Mouse (Mus musculus): ENCODE results near the gene Safb2. TPM values are rescaled to one million over a fixed set of nuclear protein-coding genes. Genes with fewer than 3 reads are reported as not detected.
A peak's percentile ranks its signal among the peaks of the same experiment; 100 is the strongest.

The Safb2 gene
- polyA plus RNA-seq, 1 experiment: 35.3 TPM

DNA sequence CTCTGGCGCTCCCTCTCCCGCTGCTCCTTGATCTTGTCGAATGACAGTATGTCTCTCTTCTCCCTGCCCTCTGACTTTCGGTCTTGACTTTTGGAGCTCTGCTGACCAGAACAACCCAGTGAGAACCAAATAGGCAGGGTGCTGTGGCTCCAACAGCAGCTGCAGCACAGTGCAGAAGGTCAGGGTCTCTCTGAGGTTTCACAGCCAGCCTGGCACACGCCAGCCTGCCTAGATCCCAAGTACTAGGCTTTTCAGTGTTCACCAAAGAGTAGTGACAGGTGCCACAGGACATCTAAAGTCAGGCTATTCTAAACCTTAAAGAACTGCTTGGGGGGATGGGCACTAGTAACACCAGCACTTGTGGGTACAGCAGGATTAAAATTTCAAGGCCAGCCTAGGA lies 17.5 kb downstream of the Safb2 start:
- TF ChIP-seq USF1 (IDR thresholded peaks at IDR 0.05; ENCODE audit: low read depth): no peak
- TF ChIP-seq E2F4 (IDR thresholded peaks at IDR 0.05; ENCODE audit: insufficient read depth): no peak
- TF ChIP-seq MYOD1 (IDR thresholded peaks at IDR 0.05; ENCODE audit: control insufficient read depth in 1 of 3, insufficient read length in 2 of 3, low read depth in 2 of 3): peak in 1 of 3 experiments; percentile 11
- no peak for TF ChIP-seq SRF (IDR thresholded peaks at IDR 0.05; ENCODE audit: control insufficient read depth, insufficient read length, low read depth)
- peak in 1 of 3 experiments; percentile 30 for TF ChIP-seq MYOG (IDR thresholded peaks at IDR 0.05; ENCODE audit: control insufficient read depth in 1 of 3, insufficient read depth in 1 of 3, insufficient read length in 2 of 3, low read depth in 2 of 3)
- no peak for TF ChIP-seq REST (IDR thresholded peaks at IDR 0.05; ENCODE audit: insufficient read depth, insufficient read length)
- peaks cover 46% of the 10 kb centered on the region for H3K36me3 ChIP-seq (ENCODE audit: control insufficient read depth, insufficient read depth)
- H3ac ChIP-seq (ENCODE audit: control insufficient read depth, insufficient read length): no peak overlapping the region
- H3K4me3 ChIP-seq: no peak overlapping the region
- no peaks in the 10 kb centered on the region for H3K27me3 ChIP-seq (ENCODE audit: control insufficient read depth, insufficient read depth, insufficient read length)
- no peak overlapping the region for H3K4me2 ChIP-seq (ENCODE audit: low read depth)
- no peaks in the 10 kb centered on the region for H3K79me2 ChIP-seq (ENCODE audit: control insufficient read depth, insufficient read depth)

DNA sequence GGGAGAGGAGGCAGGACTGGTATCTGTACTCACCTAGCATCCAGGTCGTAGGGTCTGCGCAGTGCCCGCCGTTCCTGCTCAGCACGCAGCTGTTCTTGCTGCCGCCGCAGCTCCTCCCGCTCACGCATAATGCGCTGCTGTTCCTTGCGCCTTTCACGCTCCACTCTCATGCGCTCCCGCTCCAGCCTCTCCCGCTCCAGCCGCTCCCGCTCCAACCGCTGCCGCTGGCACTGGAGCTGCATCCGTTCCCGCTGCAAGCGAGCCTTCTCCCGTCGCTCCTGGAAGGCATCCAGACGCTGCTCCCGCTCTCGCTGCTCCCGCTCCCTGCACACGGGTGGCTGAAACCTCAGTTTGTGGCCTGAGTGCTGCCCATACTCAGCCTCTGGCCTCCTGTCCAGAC lies 18.1 kb downstream of the Safb2 start:
- Histone ChIP-seq H3K79me2 (ENCODE audit: control insufficient read depth, insufficient read depth) (no peaks in the 10 kb centered on the region), H3ac (ENCODE audit: control insufficient read depth, insufficient read length) (no peak overlapping the region), H3K36me3 (ENCODE audit: control insufficient read depth, insufficient read depth) (peaks cover 43% of the 10 kb centered on the region), H3K4me2 (ENCODE audit: low read depth) (no peak overlapping the region), H3K27me3 (ENCODE audit: control insufficient read depth, insufficient read depth, insufficient read length) (no peaks in the 10 kb centered on the region), H3K4me3 (no peak overlapping the region)
- TF ChIP-seq POLR2A (IDR thresholded peaks at IDR 0.05; ENCODE audit: insufficient read length, low read depth): peak; percentile 13
- no peak for TF ChIP-seq MAX (IDR thresholded peaks at IDR 0.05; ENCODE audit: low read depth)
- peak; percentile 63 for TF ChIP-seq POLR2AphosphoS2 (IDR thresholded peaks at IDR 0.05; ENCODE audit: insufficient read length, low read depth)

DNA sequence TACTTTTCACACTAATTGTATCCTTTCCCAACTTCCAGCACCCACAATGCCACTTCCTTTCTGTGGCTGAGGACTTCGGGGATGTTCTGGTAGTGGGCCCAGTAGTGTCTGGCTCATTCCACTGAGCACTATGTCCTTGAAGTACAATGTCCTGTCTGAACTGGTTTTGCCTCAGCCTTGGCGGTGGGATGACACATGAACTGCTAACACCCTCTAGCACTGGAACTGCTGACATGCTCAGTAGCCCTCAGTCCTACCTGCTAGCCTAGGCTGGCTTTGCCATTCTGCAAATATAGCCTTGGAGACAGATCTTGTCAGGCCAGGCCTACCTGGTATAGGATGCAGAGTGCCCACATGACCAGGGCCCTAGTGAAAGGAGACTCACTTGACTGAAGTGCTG lies 22.5 kb downstream of the Safb2 start:
- H3ac ChIP-seq (ENCODE audit: control insufficient read depth, insufficient read length): no peak overlapping the region
- H3K4me2 ChIP-seq (ENCODE audit: low read depth): no peak overlapping the region
- TF ChIP-seq TCF3 (IDR thresholded peaks at IDR 0.05; ENCODE audit: insufficient read length, low read depth) (no peak), MYOD1 (IDR thresholded peaks at IDR 0.05; ENCODE audit: control insufficient read depth in 1 of 3, insufficient read length in 2 of 3, low read depth in 2 of 3) (no peak), MYOG (IDR thresholded peaks at IDR 0.05; ENCODE audit: control insufficient read depth in 1 of 3, insufficient read depth in 1 of 3, insufficient read length in 2 of 3, low read depth in 2 of 3) (no peak), USF1 (IDR thresholded peaks at IDR 0.05; ENCODE audit: low read depth) (no peak), SRF (IDR thresholded peaks at IDR 0.05; ENCODE audit: control insufficient read depth, insufficient read length, low read depth) (no peak), TCF12 (IDR thresholded peaks at IDR 0.05; ENCODE audit: insufficient read depth, poor library complexity, severe bottlenecking) (no peak), MAX (IDR thresholded peaks at IDR 0.05; ENCODE audit: low read depth) (no peak), E2F4 (IDR thresholded peaks at IDR 0.05; ENCODE audit: insufficient read depth) (no peak), REST (IDR thresholded peaks at IDR 0.05; ENCODE audit: insufficient read depth, insufficient read length) (no peak), CEBPB (IDR thresholded peaks at IDR 0.05; ENCODE audit: insufficient read depth, poor library complexity, severe bottlenecking) (no peak), POLR2A (IDR thresholded peaks at IDR 0.05; ENCODE audit: insufficient read length, low read depth) (no peak)
- H3K4me3 ChIP-seq: no peak overlapping the region
- H3K27me3 ChIP-seq (ENCODE audit: control insufficient read depth, insufficient read depth, insufficient read length): no peaks in the 10 kb centered on the region
- peaks cover 22% of the 10 kb centered on the region for H3K36me3 ChIP-seq (ENCODE audit: control insufficient read depth, insufficient read depth)
- no peaks in the 10 kb centered on the region for H3K79me2 ChIP-seq (ENCODE audit: control insufficient read depth, insufficient read depth)

DNA sequence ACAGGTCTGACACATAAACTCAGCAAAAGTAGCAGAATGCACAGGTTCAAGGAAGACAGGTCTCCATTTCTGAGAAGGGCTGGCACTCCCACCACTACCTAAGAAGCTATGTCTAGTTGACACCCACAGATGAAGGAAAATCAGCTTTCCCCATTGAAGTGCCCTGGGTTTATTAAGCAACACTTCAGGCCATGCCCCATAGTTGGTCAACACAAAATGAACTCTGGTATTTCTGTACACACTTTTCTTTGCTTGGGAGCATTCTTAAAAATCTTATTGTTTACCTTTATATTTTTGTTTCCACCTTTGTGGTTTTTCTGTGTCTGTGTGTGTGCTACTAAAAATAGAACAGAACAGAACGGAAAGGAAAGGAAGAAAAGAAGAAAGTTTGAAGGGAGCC lies 24.3 kb downstream of the Safb2 start:
- no peaks in the 10 kb centered on the region for H3K27me3 ChIP-seq (ENCODE audit: control insufficient read depth, insufficient read depth, insufficient read length)

DNA sequence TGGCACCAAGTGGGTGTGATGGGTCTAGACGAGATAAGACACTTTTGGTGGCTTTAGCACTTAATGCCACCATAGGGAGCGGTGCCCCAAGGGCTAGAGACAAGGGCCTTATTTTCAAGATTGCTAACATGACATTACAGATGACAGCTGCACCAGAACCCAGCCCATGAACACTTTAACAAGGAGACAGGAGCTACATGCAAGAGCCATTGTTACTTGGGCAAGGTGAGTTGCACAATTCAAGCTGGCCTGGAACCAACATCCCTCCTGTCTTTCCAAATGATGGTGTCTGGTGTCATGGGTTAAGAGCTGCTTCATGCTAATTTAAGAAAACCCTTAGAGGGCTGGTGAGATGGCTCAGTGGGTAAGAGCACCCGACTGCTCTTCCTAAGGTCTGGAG lies 25.0 kb downstream of the Safb2 start:
- Histone ChIP-seq H3K4me3 (no peak overlapping the region), H3K79me2 (ENCODE audit: control insufficient read depth, insufficient read depth) (no peaks in the 10 kb centered on the region), H3K4me2 (ENCODE audit: low read depth) (no peak overlapping the region), H3ac (ENCODE audit: control insufficient read depth, insufficient read length) (no peak overlapping the region), H3K27me3 (ENCODE audit: control insufficient read depth, insufficient read depth, insufficient read length) (no peaks in the 10 kb centered on the region), H3K36me3 (ENCODE audit: control insufficient read depth, insufficient read depth) (peaks cover 9% of the 10 kb centered on the region)
- TF ChIP-seq CEBPB (IDR thresholded peaks at IDR 0.05; ENCODE audit: insufficient read depth, poor library complexity, severe bottlenecking) (peak; percentile 57; the same call in 1 of the 2 replicates), REST (IDR thresholded peaks at IDR 0.05; ENCODE audit: insufficient read depth, insufficient read length) (no peak), POLR2A (IDR thresholded peaks at IDR 0.05; ENCODE audit: insufficient read length, low read depth) (no peak), MYOG (IDR thresholded peaks at IDR 0.05; ENCODE audit: control insufficient read depth in 1 of 3, insufficient read depth in 1 of 3, insufficient read length in 2 of 3, low read depth in 2 of 3) (no peak), TCF12 (IDR thresholded peaks at IDR 0.05; ENCODE audit: insufficient read depth, poor library complexity, severe bottlenecking) (no peak), E2F4 (IDR thresholded peaks at IDR 0.05; ENCODE audit: insufficient read depth) (no peak), MAX (IDR thresholded peaks at IDR 0.05; ENCODE audit: low read depth) (no peak)

More for the DNA sequence above, 24.3 kb downstream of the Safb2 start:
- H3K36me3 ChIP-seq (ENCODE audit: control insufficient read depth, insufficient read depth): peaks cover 17% of the 10 kb centered on the region
- H3K79me2 ChIP-seq (ENCODE audit: control insufficient read depth, insufficient read depth): no peaks in the 10 kb centered on the region
- no peak overlapping the region for H3ac ChIP-seq (ENCODE audit: control insufficient read depth, insufficient read length)
- TF ChIP-seq REST (IDR thresholded peaks at IDR 0.05; ENCODE audit: insufficient read depth, insufficient read length) (no peak), USF1 (IDR thresholded peaks at IDR 0.05; ENCODE audit: low read depth) (no peak), SRF (IDR thresholded peaks at IDR 0.05; ENCODE audit: control insufficient read depth, insufficient read length, low read depth) (no peak), POLR2AphosphoS2 (IDR thresholded peaks at IDR 0.05; ENCODE audit: insufficient read length, low read depth) (no peak), POLR2A (IDR thresholded peaks at IDR 0.05; ENCODE audit: insufficient read length, low read depth) (no peak), TCF12 (IDR thresholded peaks at IDR 0.05; ENCODE audit: insufficient read depth, poor library complexity, severe bottlenecking) (no peak), MYOG (IDR thresholded peaks at IDR 0.05; ENCODE audit: control insufficient read depth in 1 of 3, insufficient read depth in 1 of 3, insufficient read length in 2 of 3, low read depth in 2 of 3) (no peak), CEBPB (IDR thresholded peaks at IDR 0.05; ENCODE audit: insufficient read depth, poor library complexity, severe bottlenecking) (no peak), TCF3 (IDR thresholded peaks at IDR 0.05; ENCODE audit: insufficient read length, low read depth) (no peak), MAX (IDR thresholded peaks at IDR 0.05; ENCODE audit: low read depth) (no peak), MYOD1 (IDR thresholded peaks at IDR 0.05; ENCODE audit: control insufficient read depth in 1 of 3, insufficient read length in 2 of 3, low read depth in 2 of 3) (no peak), E2F4 (IDR thresholded peaks at IDR 0.05; ENCODE audit: insufficient read depth) (no peak)
- no peak overlapping the region for H3K4me3 ChIP-seq
- H3K4me2 ChIP-seq (ENCODE audit: low read depth): no peak overlapping the region

Data from myocyte (in vitro differentiated cells).